Mouse (Mus musculus) kidney, adult 2 months (tissue): ENCODE measurements around the gene Nlrp6.

Source experiments
- CTCF ChIP-seq: fragments of 200-500 bp; conservative IDR thresholded peaks from 2 replicates; pipeline ENCODE4 v1.5.1; 2011; ENCODE audit warnings: low read depth, mild to moderate bottlenecking, control low read depth, low read length, moderate library complexity, mixed read lengths; ENCODE audit not compliant: insufficient read depth, insufficient read length
- POLR2A ChIP-seq: fragments of 200-500 bp; IDR thresholded peaks from one replicate; pipeline ENCODE4 v1.6.1; 2011; ENCODE audit warnings: low read depth, low read length, control low read depth

DNA sequence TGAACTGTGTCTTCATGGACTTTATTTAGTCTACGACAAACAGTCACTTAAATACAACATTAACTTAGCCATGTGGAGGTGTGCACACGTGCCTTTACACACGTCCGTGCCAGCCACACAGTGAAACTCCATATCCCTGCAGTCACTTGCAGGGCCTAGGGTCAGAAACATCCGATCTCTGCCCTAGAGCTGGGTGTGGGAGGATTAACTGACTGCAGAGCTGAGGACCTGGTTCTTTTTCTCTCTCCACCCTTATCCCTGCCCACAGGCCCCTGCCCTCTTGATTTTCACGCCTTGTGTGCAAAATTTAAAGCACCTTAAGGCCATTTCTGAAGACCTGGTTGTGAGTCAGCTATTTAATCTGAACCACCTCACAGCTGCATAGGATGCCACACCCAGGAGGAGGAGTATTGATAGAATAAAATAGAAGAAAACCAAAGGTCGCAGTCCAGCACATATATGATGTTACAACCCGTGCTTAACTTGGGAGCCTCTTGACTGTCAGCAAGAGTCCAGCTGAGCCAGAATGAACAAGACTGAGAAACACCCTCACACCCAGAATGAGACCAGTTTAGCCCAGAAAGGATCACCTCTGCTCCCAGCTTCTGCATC is at the start of gene Nlrp6:
- TF ChIP-seq CTCF: no peak
- TF ChIP-seq POLR2A: no peak
